Mouse (Mus musculus): ENCODE measurements at regions not wholly inside any gene's neighbourhood (a gene's known extent, or its start where the extent isn't known, plus 50 kb on each side); places are given as distances from the start of the nearest gene placed in this dataset.

DNA sequence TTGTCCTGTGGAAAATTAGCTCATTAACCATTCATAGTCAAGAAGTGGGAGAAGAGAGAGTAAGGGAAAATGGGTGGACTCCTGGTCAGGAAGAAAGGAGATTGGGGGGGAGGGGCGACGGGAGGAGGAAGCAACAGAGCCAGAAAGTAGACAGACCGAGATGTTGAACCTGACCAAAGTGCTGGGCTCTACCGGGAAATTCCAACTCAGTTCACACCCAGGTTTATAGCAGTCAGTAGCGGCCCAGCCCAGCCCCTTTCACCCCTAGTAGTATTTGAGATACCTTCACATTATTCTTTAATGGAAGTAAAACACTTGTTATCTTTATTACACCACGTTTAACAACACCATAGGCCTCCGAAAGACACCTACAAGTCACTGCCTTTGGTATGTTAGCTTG, 158.2 kb downstream of the Hibadh start:
- DNase-seq (ENCODE audit: low spot score), result no peak

- no peak for DNase-seq (ENCODE audit: low spot score)
Observed at GRCm38 (mm10) chr6:52486146-52486545, 154.0 kb downstream of the Hibadh start.

- no peak for DNase-seq (ENCODE audit: low spot score)
Observed at GRCm38 (mm10) chr6:52486655-52487054, 153.5 kb downstream of the Hibadh start.

GRCm38 (mm10) chr6:52487861-52488260, 152.3 kb downstream of the Hibadh start:
- DNase-seq (ENCODE audit: low spot score), result no peak

GRCm38 (mm10) chr6:52490264-52490775, 149.9 kb downstream of the Hibadh start:
- no peak for DNase-seq (ENCODE audit: low spot score)

- no peak for DNase-seq (ENCODE audit: low spot score)
Observed at GRCm38 (mm10) chr6:52495301-52495700, 144.9 kb downstream of the Hibadh start.

DNA sequence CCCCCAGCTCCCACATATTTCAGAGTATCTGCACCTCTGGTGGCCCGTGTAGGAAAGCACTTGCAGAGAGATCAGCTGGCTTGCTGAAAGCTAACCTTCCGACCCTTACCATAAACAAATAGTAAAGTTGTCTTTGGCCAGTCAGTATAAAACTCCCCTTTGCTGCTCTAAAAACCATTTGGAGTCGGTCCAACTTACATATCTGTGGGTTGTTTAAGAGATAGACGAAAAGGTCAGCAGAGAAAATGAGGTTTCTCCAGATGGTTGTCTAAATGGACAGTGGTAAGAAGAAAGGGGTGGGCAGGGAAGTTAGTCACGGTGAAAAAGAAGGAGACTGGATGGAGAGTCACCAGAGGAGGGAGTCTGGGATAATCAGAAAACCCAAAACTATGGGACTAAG, 144.3 kb downstream of the Hibadh start:
- DNase-seq (ENCODE audit: low spot score), result no peak

Data from testis, postnatal 14 days (tissue).